Mouse (Mus musculus) midbrain, embryonic 11.5 days (tissue): ENCODE measurements around the gene Smg8. TPM values are rescaled to one million over a fixed set of nuclear protein-coding genes. Genes with fewer than 3 reads are reported as not detected.

ENCODE experiments used
- ATAC-seq: fragments of 200-750 bp; cut with Nextera tagmentation; 2 replicates; pipeline ENCODE4 v1.8.0; 2017; ENCODE audit warnings: moderate TSS enrichment, moderate library complexity; ENCODE audit not compliant: low FRiP score
- DNase-seq: peaks from one replicate; pipeline ENCODE4 v3.0.0; 2015; ENCODE audit warnings: low spot score; ENCODE audit errors: missing footprints
- H3K27ac ChIP-seq: fragments of 300-500 bp; sonication (generic); 2 replicates; pipeline ENCODE4 v1.5.1; 2014; ENCODE audit warnings: low read depth, low read length
- H3K27me3 ChIP-seq: fragments of 300-500 bp; sonication (generic); 2 replicates; pipeline ENCODE4 v1.6.1; 2014; ENCODE audit warnings: mild to moderate bottlenecking, low read length, moderate library complexity, mixed read lengths; ENCODE audit not compliant: control insufficient read depth, insufficient read depth
- H3K36me3 ChIP-seq: fragments of 300-500 bp; sonication (generic); 2 replicates; pipeline ENCODE4 v1.6.1; 2014; ENCODE audit warnings: mild to moderate bottlenecking, low read length, moderate library complexity, mixed read lengths; ENCODE audit not compliant: control insufficient read depth, insufficient read depth
- H3K4me1 ChIP-seq: fragments of 300-500 bp; sonication (generic); 2 replicates; pipeline ENCODE4 v1.6.1; 2014; ENCODE audit warnings: low read length; ENCODE audit not compliant: control insufficient read depth, insufficient read depth
- H3K4me2 ChIP-seq: fragments of 300-500 bp; sonication (generic); 2 replicates; pipeline ENCODE4 v1.6.1; 2014; ENCODE audit warnings: mild to moderate bottlenecking, moderate library complexity
- H3K4me3 ChIP-seq: fragments of 300-500 bp; sonication (generic); 2 replicates; pipeline ENCODE4 v1.5.1; 2014; ENCODE audit warnings: low read depth, low read length
- H3K9ac ChIP-seq: fragments of 300-500 bp; sonication (generic); 2 replicates; pipeline ENCODE4 v1.6.1; 2014; ENCODE audit warnings: low read length
- H3K9me3 ChIP-seq: fragments of 300-500 bp; sonication (generic); 2 replicates; pipeline ENCODE4 v1.6.1; 2016; ENCODE audit warnings: low read length; ENCODE audit not compliant: control insufficient read depth
- WGBS: fragments of 180-500 bp; shearing (Covaris S2); extraction: QIAGEN DNeasy Blood & Tissue Kit; methylation state at CpG from one replicate; pipeline ENCODE4 v1.1.7; 2014; 5-methylcytosine and 5-hydroxymethylcytosine counted together
- polyA plus RNA-seq: library from polyadenylated mRNA; unstranded; fragments of >200 nt; fragmentation: Nextera tagmentation; extraction: Ambion mirVana; gene quantifications from 2 replicates; pipeline ENCODE4 v1.2.1, GENCODE M21; 2014

The Smg8 gene
- polyA plus RNA-seq, 1 experiment from 2014 or later = 34.0 TPM

- DNase-seq = peak; percentile 96
- peak overlapping the region; percentile 63 for H3K4me2 ChIP-seq
- H3K4me1 ChIP-seq = peaks cover 15% of the 10 kb centered on the region
- H3K27me3 ChIP-seq = no peaks in the 10 kb centered on the region
- H3K36me3 ChIP-seq = peaks cover 7% of the 10 kb centered on the region
- no peaks in the 10 kb centered on the region for H3K9me3 ChIP-seq
- peak overlapping the region; percentile 90 for H3K27ac ChIP-seq
- H3K9ac ChIP-seq = peak overlapping the region; percentile 98
- ATAC-seq = no peak
- WGBS = under 1% methylated on average over 42 of the region's 42 CpGs
- peak overlapping the region; percentile 78 for H3K4me3 ChIP-seq
Measured at GRCm38 (mm10) chr11:87109519-87110171, 23.1 kb upstream of the Smg8 start.

GRCm38 (mm10) chr11:87108755-87109518 is 22.4 kb upstream of the Smg8 start, which contains the start of gene Ska2:
TSS of gene Ska2 (plus strand) at chr11:87109234.
- ATAC-seq = peak; percentile 99
- peaks cover 12% of the 10 kb centered on the region for H3K36me3 ChIP-seq
- WGBS = under 1% methylated on average over 40 of the region's 40 CpGs

GRCm38 (mm10) chr11:87108409-87108754 is 21.8 kb upstream of the Smg8 start, which contains the start of gene Prr11:
TSS of gene Prr11 (minus strand) at chr11:87108708.
- Histone ChIP-seq H3K9ac (peak within 1 kb of the TSS; percentile 98), H3K4me3 (peak within 1 kb of the TSS; percentile 78), H3K36me3 (peaks cover 14% of the 10 kb centered on the region), H3K4me1 (peaks cover 15% of the 10 kb centered on the region), H3K27me3 (no peaks in the 10 kb centered on the region), H3K9me3 (no peaks in the 10 kb centered on the region), H3K4me2 (peak within 1 kb of the TSS; percentile 63), H3K27ac (peak within 1 kb of the TSS; percentile 90)
- DNase-seq = no peak
- under 1% methylated on average over 14 of the region's 14 CpGs for WGBS
- no peak for ATAC-seq

More at GRCm38 (mm10) chr11:87108755-87109518, 22.4 kb upstream of the Smg8 start, which contains the start of gene Ska2:
- no peaks in the 10 kb centered on the region for H3K9me3 ChIP-seq
- no peaks in the 10 kb centered on the region for H3K27me3 ChIP-seq
- H3K9ac ChIP-seq = peak within 1 kb of the TSS; percentile 98
- DNase-seq = peak; percentile 99
- H3K4me2 ChIP-seq = peak within 1 kb of the TSS; percentile 63
- H3K4me1 ChIP-seq = peaks cover 15% of the 10 kb centered on the region
- H3K27ac ChIP-seq = peak within 1 kb of the TSS; percentile 90
- H3K4me3 ChIP-seq = peak within 1 kb of the TSS; percentile 78

- Histone ChIP-seq H3K36me3 (peaks cover 6% of the 10 kb centered on the region; the same call in 1 of the 2 replicates), H3K27me3 (no peaks in the 10 kb centered on the region), H3K9me3 (no peaks in the 10 kb centered on the region), H3K27ac (no peak overlapping the region), H3K9ac (peak overlapping the region; percentile 90), H3K4me2 (peak overlapping the region; percentile 95), H3K4me3 (peak overlapping the region; percentile 79), H3K4me1 (peaks cover 19% of the 10 kb centered on the region)
- no peak for ATAC-seq
- DNase-seq = no peak
- WGBS = 73% methylated on average over 2 of the region's 2 CpGs
Measured at GRCm38 (mm10) chr11:87087142-87087541, 568 bp upstream of the Smg8 start.

GRCm38 (mm10) chr11:87085461-87085860 is 1.1 kb downstream of the Smg8 start:
- peaks cover 5% of the 10 kb centered on the region; the same call in 1 of the 2 replicates for H3K36me3 ChIP-seq
- no peak for ATAC-seq
- 91% methylated on average over 13 of the region's 13 CpGs for WGBS

GRCm38 (mm10) chr11:87083712-87084111 is 2.9 kb downstream of the Smg8 start:
- 86% methylated on average over 1 of the region's 1 CpGs for WGBS
- no peak overlapping the region for H3K27ac ChIP-seq
- H3K36me3 ChIP-seq = peaks cover 13% of the 10 kb centered on the region
- no peaks in the 10 kb centered on the region for H3K27me3 ChIP-seq
- peaks cover 19% of the 10 kb centered on the region for H3K4me1 ChIP-seq
- H3K4me2 ChIP-seq = no peak overlapping the region
- ATAC-seq = no peak
- no peak overlapping the region for H3K4me3 ChIP-seq
- DNase-seq = no peak
- no peak overlapping the region for H3K9ac ChIP-seq
- H3K9me3 ChIP-seq = no peaks in the 10 kb centered on the region

More at GRCm38 (mm10) chr11:87085461-87085860, 1.1 kb downstream of the Smg8 start:
- no peaks in the 10 kb centered on the region for H3K9me3 ChIP-seq
- H3K9ac ChIP-seq = no peak overlapping the region
- H3K4me2 ChIP-seq = peak overlapping the region; percentile 95
- no peak for DNase-seq
- peak overlapping the region; percentile 79 for H3K4me3 ChIP-seq
- H3K4me1 ChIP-seq = peaks cover 19% of the 10 kb centered on the region
- no peak overlapping the region for H3K27ac ChIP-seq
- no peaks in the 10 kb centered on the region for H3K27me3 ChIP-seq

- WGBS = 2% methylated on average over 43 of the region's 43 CpGs
- ATAC-seq (peak; percentile 96), DNase-seq (peak; percentile 98)
- Histone ChIP-seq H3K36me3 (peaks cover 4% of the 10 kb centered on the region), H3K9me3 (no peaks in the 10 kb centered on the region), H3K4me3 (peak within 1 kb of the TSS; percentile 60), H3K9ac (peak within 1 kb of the TSS; percentile 95), H3K4me2 (peak within 1 kb of the TSS; percentile 83), H3K4me1 (peaks cover 7% of the 10 kb centered on the region), H3K27me3 (no peaks in the 10 kb centered on the region), H3K27ac (peak within 1 kb of the TSS; percentile 95)
Measured at GRCm38 (mm10) chr11:87073866-87074440, 12.6 kb downstream of the Smg8 start, which contains the start of gene Gdpd1. TSS of gene Gdpd1 (minus strand) at chr11:87074062.

- H3K27me3 ChIP-seq = no peaks in the 10 kb centered on the region
- H3K9me3 ChIP-seq = no peaks in the 10 kb centered on the region
- H3K36me3 ChIP-seq = peaks cover 4% of the 10 kb centered on the region
- H3K4me2 ChIP-seq = peak overlapping the region; percentile 83
- peak overlapping the region; percentile 95 for H3K9ac ChIP-seq
- peak; percentile 74 for ATAC-seq
- H3K4me3 ChIP-seq = peak overlapping the region; percentile 60
- peak; percentile 98 for DNase-seq
- peaks cover 7% of the 10 kb centered on the region for H3K4me1 ChIP-seq
- under 1% methylated on average over 24 of the region's 24 CpGs for WGBS
- H3K27ac ChIP-seq = peak overlapping the region; percentile 95
Measured at GRCm38 (mm10) chr11:87073343-87073865, 13.2 kb downstream of the Smg8 start.
